Mouse (Mus musculus) olfactory bulb, adult 2 months (tissue): Measurements from ENCODE around the gene Ankrd22.

Experiments used
- CTCF ChIP-seq: fragments of 200-500 bp; IDR thresholded peaks from 2 replicates; pipeline ENCODE4 v1.5.1; 2012; ENCODE audit warnings: low read depth, mild to moderate bottlenecking, low read length, moderate library complexity; ENCODE audit not compliant: insufficient read depth
- POLR2A ChIP-seq: fragments of 200-500 bp; IDR thresholded peaks from 2 replicates; pipeline ENCODE4 v1.6.1; 2012; ENCODE audit warnings: mild to moderate bottlenecking, low read depth, low read length, moderate library complexity; ENCODE audit not compliant: insufficient read depth

DNA sequence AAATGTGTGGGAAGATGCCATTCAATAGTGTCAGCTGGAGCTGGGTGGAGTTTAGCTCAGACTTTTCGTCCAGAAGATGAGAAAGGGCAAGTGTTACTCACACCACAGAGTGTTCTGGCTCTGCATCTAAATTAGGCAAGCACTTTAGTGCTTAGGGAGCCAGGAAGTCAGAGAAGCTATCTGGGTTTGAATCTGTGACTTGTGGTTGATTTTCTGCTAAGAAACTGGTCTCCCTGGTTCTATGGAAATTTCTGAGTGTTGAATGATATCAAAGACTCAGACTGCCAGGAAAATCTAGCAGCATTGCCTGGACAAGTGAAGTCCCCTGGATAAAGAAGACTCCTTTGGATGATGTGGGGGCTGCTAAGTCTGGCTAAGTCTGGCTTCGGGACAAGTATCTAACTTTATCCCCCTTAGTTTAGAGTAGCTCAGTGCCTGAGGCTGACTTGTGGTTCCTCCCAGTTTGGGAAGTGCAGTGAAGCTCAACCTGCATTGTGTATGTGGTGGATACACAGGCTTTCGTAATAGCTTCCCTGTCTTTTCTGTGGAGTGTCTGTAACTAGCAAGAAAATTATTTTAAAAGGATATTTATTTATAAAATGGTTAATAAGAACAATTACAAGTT is 45.6 kb downstream of the Ankrd22 start:
- TF ChIP-seq POLR2A (no peak), CTCF (no peak)
